ENCODE assay signal across 8 mouse cellular contexts in the genomic region with DNA sequence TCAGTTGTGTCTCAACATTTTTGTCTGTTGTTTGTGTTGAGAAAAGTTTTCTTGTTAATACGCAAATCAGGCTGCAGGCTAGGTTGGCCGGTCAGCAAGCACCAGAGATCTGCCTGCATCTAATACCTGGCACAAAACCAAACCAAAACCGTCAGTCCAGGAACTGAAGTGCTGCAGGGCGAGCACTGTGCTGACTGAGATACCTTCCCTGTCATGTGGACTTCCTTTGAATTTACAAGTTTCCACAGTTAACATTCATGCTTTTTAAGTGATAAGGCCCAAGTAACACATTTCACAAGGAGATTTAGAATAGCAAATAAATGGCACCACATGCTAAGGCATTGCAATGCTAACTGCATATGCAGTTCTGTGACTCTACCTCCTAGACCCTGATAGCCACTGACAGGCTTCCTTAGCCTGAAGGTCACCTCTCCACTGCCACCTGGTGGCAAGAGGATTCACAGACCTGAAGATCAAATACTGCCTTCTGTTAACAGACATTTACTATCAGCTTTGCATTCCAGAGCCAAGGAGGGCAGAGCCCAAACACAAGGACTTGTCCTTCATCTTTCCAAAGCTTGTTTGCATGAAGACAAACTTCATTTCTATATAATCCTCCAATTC. TPM values are rescaled to one million over a fixed set of nuclear protein-coding genes. Genes with fewer than 3 reads are reported as not detected.
DNase-seq lines count a peak whose midpoint lies in the region; ATAC-seq and TF ChIP-seq lines count a peak whose summit lies in the region.

No protein-coding gene starts in this region.

- H3K9me3 ChIP-seq in liver, embryonic 12.5 days (replicated peaks) = no peaks in the 10 kb centered on the region
- H3K9me3 ChIP-seq in intestine, postnatal 0 days (ENCODE audit: control insufficient read depth) = no peaks in the 10 kb centered on the region
- H3K9me3 ChIP-seq in limb, embryonic 10.5 days (replicated peaks) = no peaks in the 10 kb centered on the region
- no peaks in the 10 kb centered on the region for H3K9me3 ChIP-seq in midbrain, embryonic 16.5 days (replicated peaks; ENCODE audit: control insufficient read depth, low read length, poor library complexity, severe bottlenecking)

- DNase-seq in liver = peak; percentile 78
- DNase-seq in gastrocnemius, postnatal 4 days (ENCODE audit: low spot score in 2 of 2) = peak; percentile 35 to 61
- peak; percentile 84 for DNase-seq in limb, embryonic 10.5 days (ENCODE audit: low spot score)
- peak; percentile 16 to 74 for DNase-seq in spleen, postnatal 10 days (ENCODE audit: low spot score in 2 of 2)

- no peaks in the 10 kb centered on the region for H3K4me1 ChIP-seq in liver, embryonic 12.5 days
- H3K4me1 ChIP-seq in cortical plate, adult 2 months (ENCODE audit: control insufficient read depth, insufficient read depth, low read length) = no peaks in the 10 kb centered on the region
- no peaks in the 10 kb centered on the region for H3K4me1 ChIP-seq in intestine, postnatal 0 days (replicated peaks; ENCODE audit: control insufficient read depth, insufficient read depth, low read length)
- no peaks in the 10 kb centered on the region for H3K4me1 ChIP-seq in limb, embryonic 10.5 days
- no peaks in the 10 kb centered on the region for H3K4me1 ChIP-seq in midbrain, embryonic 16.5 days (ENCODE audit: control insufficient read depth, insufficient read depth, low read length)

- no peak for ATAC-seq in liver, embryonic 12.5 days
- peak; percentile 38; the same call in 1 of the 2 replicates for ATAC-seq in intestine, postnatal 0 days
- ATAC-seq in midbrain, embryonic 16.5 days = peak; percentile 93

- H3K27ac ChIP-seq in liver, embryonic 12.5 days = no peak overlapping the region
- no peak overlapping the region for H3K27ac ChIP-seq in cortical plate, adult 2 months (ENCODE audit: insufficient read depth, low read length)
- no peak overlapping the region for H3K27ac ChIP-seq in intestine, postnatal 0 days (ENCODE audit: low read depth, low read length)
- no peak overlapping the region for H3K27ac ChIP-seq in limb, embryonic 10.5 days
- H3K27ac ChIP-seq in midbrain, embryonic 16.5 days (ENCODE audit: low read length) = no peak overlapping the region

- TF ChIP-seq POLR2A in cortical plate, adult 2 months (IDR thresholded peaks at IDR 0.05; ENCODE audit: extremely low read depth, insufficient read depth, low read length) = no peak

- no peak overlapping the region for H3K4me2 ChIP-seq in liver, embryonic 12.5 days
- H3K4me2 ChIP-seq in intestine, postnatal 0 days (replicated peaks; ENCODE audit: low read depth) = no peak overlapping the region
- H3K4me2 ChIP-seq in midbrain, embryonic 16.5 days (ENCODE audit: low read length) = no peak overlapping the region

- no peaks in the 10 kb centered on the region for H3K27me3 ChIP-seq in liver, embryonic 12.5 days (replicated peaks)
- no peaks in the 10 kb centered on the region for H3K27me3 ChIP-seq in intestine, postnatal 0 days (replicated peaks; ENCODE audit: control insufficient read depth, insufficient read depth, low read length)
- no peaks in the 10 kb centered on the region for H3K27me3 ChIP-seq in limb, embryonic 10.5 days (ENCODE audit: low read depth, poor library complexity, severe bottlenecking)
- no peaks in the 10 kb centered on the region for H3K27me3 ChIP-seq in midbrain, embryonic 16.5 days (ENCODE audit: control insufficient read depth, insufficient read depth, low read depth, low read length)

- H3K36me3 ChIP-seq in liver, embryonic 12.5 days = no peaks in the 10 kb centered on the region
- no peaks in the 10 kb centered on the region for H3K36me3 ChIP-seq in intestine, postnatal 0 days (ENCODE audit: control insufficient read depth, insufficient read depth)
- no peaks in the 10 kb centered on the region for H3K36me3 ChIP-seq in limb, embryonic 10.5 days
- no peaks in the 10 kb centered on the region for H3K36me3 ChIP-seq in midbrain, embryonic 16.5 days (ENCODE audit: control insufficient read depth, insufficient read depth, low read length)

- 61% methylated on average over 4 of the region's 4 CpGs for WGBS in liver, embryonic 12.5 days (ENCODE audit: insufficient replicate concordance)
- 68% methylated on average over 4 of the region's 4 CpGs for WGBS in intestine, postnatal 0 days
- WGBS in limb, embryonic 10.5 days = 86% methylated on average over 4 of the region's 4 CpGs
- WGBS in midbrain, embryonic 16.5 days = 79% methylated on average over 4 of the region's 4 CpGs

- no peak overlapping the region for H3K4me3 ChIP-seq in liver, embryonic 12.5 days
- no peak overlapping the region for H3K4me3 ChIP-seq in cortical plate, adult 2 months (ENCODE audit: insufficient read depth, low read length)
- H3K4me3 ChIP-seq in intestine, postnatal 0 days (ENCODE audit: low read depth, low read length) = no peak overlapping the region
- no peak overlapping the region for H3K4me3 ChIP-seq in limb, embryonic 10.5 days
- H3K4me3 ChIP-seq in midbrain, embryonic 16.5 days (ENCODE audit: low read depth, low read length) = no peak overlapping the region

- no peak overlapping the region for H3K9ac ChIP-seq in liver, embryonic 12.5 days
- no peak overlapping the region for H3K9ac ChIP-seq in intestine, postnatal 0 days (ENCODE audit: low read depth, low read length)
- no peak overlapping the region for H3K9ac ChIP-seq in midbrain, embryonic 16.5 days (ENCODE audit: low read depth, low read length)

- peak; percentile 72 for TF ChIP-seq CTCF in cortical plate, adult 2 months (IDR thresholded peaks at IDR 0.05; ENCODE audit: extremely low read depth, insufficient read depth, low read length)
- TF ChIP-seq CTCF in intestine, postnatal 0 days (IDR thresholded peaks at IDR 0.05; ENCODE audit: low read depth) = peak; percentile 94

RNA-seq across cellular contexts. Expression of a gene that starts 15.8 kb away (rescaled TPM):
- 2.5 and 3.2 TPM in 2 replicates for polyA plus RNA-seq in liver, embryonic 12.5 days (2016; fragmentation: Nextera tagmentation; extraction: Ambion mirVana)
- 7.6 and 8.2 TPM in 2 replicates for polyA plus RNA-seq in cortical plate, adult 2 months (2012; rRNA removed)
- total RNA-seq in gastrocnemius, postnatal 4 days (2021) = 10 to 100 TPM; 12.5 TPM
- polyA plus RNA-seq in intestine, postnatal 0 days (2015; fragmentation: Nextera tagmentation; extraction: Ambion mirVana) = 6.9 and 8.7 TPM in 2 replicates
- 7.4 and 10.7 TPM in 2 replicates for polyA plus RNA-seq in limb, embryonic 10.5 days (2016; fragmentation: Nextera tagmentation; extraction: Ambion mirVana)
- 17.0 and 22.3 TPM in 2 replicates for polyA plus RNA-seq in midbrain, embryonic 16.5 days (2015; fragmentation: Nextera tagmentation; extraction: Ambion mirVana)
